Mouse (Mus musculus): ENCODE measurements around the gene Natd1. TPM values are rescaled to one million over a fixed set of nuclear protein-coding genes. Genes with fewer than 3 reads are reported as not detected.

Gene Natd1
- polyA plus RNA-seq (2015; fragmentation: Nextera tagmentation; extraction: Ambion mirVana): 11.6 and 14.0 TPM in 2 replicates

DNA sequence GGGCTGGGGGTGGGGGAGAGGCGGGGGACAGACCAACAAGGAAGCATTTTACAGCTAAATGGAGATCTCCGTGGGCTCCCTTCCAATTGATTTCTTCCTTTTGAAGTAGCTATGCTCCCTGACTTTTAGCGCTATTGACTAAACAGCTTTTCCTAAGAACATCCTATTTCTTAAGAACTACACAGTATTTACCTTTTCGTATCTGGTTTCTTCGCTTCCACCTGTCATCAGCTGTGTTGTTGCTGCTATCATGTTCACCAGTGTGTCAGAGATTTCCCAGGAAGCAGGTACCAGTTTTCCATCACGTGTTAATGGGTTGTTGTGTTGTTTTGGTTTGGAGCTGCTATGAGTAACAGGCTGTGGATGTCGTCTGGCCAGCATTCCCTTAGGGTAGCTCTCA lies at the start of gene Natd1:
TSS of gene Natd1 (minus strand) at position 260 of the 400 bp plus-strand sequence.

DNA sequence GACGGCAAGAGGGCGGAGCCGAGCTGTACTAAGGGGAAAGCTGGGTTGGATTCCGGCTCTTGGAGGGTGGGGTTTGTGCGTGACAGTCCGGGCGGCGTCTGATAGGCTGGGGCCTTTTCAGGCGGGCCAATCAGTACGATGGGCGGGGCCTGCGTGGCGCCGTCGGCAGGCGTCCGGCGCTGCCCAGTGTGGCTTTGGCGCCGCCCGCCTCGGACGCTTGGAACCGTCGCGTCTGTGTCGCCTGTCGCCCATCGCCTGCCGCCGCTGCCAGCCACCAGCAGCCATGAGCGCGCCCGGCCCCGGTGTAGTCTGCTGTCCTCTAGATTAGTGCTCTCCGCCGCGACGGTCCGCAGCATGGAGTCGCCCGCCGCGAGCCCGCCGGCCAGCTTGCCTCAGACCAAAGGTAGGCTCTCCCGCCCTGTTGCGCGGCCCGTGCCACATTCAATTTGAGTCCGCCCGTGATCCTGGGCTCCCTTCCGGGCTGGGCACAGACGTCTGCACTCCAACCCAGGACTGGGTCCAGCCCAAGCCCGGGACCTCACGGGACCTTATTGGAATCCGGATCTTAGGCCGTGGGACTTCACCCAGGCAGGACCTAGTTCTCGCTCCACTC lies 17.4 kb upstream of the Natd1 start, which contains the start of gene Map2k3:
TSS of gene Map2k3 (plus strand) at position 165 of the 613 bp plus-strand sequence.

DNA sequence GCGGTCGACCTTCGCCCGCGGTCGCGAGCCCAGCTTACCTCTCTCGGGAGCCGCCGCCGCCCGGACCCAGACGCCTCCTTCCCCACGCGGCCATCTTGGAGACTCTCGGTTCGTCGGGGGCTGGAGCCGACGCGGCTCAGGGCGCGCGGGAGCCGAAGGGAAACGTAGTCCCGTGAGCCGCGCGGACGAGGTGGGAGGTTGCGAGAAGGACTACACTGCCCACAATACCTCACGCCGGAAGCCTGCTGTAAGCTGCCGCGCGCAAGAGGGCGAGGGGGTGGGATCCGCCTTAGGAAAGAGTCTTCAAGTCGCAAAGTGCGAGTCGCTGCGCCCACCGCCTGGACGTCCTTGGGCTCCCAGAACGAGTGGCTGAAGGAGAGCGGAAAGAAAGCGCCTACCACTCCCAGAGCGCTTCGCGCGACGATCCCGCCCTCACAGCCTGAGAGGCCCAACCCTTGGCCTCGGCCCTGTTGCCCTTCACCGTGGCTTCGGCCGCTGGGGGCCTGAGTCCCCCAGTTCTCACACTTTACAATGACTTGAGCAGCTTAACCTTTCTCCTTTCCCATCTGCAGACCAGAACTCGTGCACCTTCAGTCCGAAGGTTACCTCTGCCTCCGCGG lies 35.8 kb downstream of the Natd1 start, which contains the start of gene Tmem11:
TSS of gene Tmem11 (minus strand) at position 598 of the 620 bp plus-strand sequence.

Other genes starting within 250 kb of the Natd1 start
- gene Llgl1, start 215.0 kb downstream of the Natd1 start, polyA plus RNA-seq (2015; fragmentation: Nextera tagmentation; extraction: Ambion mirVana): 28.1 and 31.3 TPM in 2 replicates
- gene Flii, start 187.5 kb downstream of the Natd1 start, polyA plus RNA-seq (2015; fragmentation: Nextera tagmentation; extraction: Ambion mirVana): 51.7 and 59.7 TPM in 2 replicates
- gene Mief2, start 186.4 kb downstream of the Natd1 start, polyA plus RNA-seq (2015; fragmentation: Nextera tagmentation; extraction: Ambion mirVana): 22.4 and 22.6 TPM in 2 replicates
- 4.6 and 5.5 TPM in 2 replicates for gene Top3a, start 137.4 kb downstream of the Natd1 start, polyA plus RNA-seq (2015; fragmentation: Nextera tagmentation; extraction: Ambion mirVana)
- gene Smcr8, start 137.2 kb downstream of the Natd1 start, polyA plus RNA-seq (2015; fragmentation: Nextera tagmentation; extraction: Ambion mirVana): 2.9 and 3.6 TPM in 2 replicates
- 4.0 and 6.0 TPM in 2 replicates for gene Shmt1, start 103.0 kb downstream of the Natd1 start, polyA plus RNA-seq (2015; fragmentation: Nextera tagmentation; extraction: Ambion mirVana)
- gene Dhrs7b, start 84.1 kb downstream of the Natd1 start, polyA plus RNA-seq (2015; fragmentation: Nextera tagmentation; extraction: Ambion mirVana): 36.0 and 38.9 TPM in 2 replicates
- gene Tmem11, start 35.5 kb downstream of the Natd1 start, polyA plus RNA-seq (2015; fragmentation: Nextera tagmentation; extraction: Ambion mirVana): 49.8 and 60.0 TPM in 2 replicates
- gene Map2k3, start 17.3 kb upstream of the Natd1 start, polyA plus RNA-seq (2015; fragmentation: Nextera tagmentation; extraction: Ambion mirVana): 24.3 and 24.4 TPM in 2 replicates
- 3.2 and 4.3 TPM in 2 replicates for gene Kcnj12, start 107.8 kb upstream of the Natd1 start, polyA plus RNA-seq (2015; fragmentation: Nextera tagmentation; extraction: Ambion mirVana)
- gene Tnfrsf13b, start 212.0 kb upstream of the Natd1 start, polyA plus RNA-seq (2015; fragmentation: Nextera tagmentation; extraction: Ambion mirVana): 1.9 and 2.5 TPM in 2 replicates